Mouse (Mus musculus) MEL (cell line): ENCODE data around the gene Duox1.

Source experiments
- CTCF ChIP-seq, 3 experiments: IDR thresholded peaks in 2 of 3; conservative IDR thresholded peaks in 1 of 3; 2 replicates each; pipeline ENCODE4 v1.5.1; 2011 to 2012; ENCODE audit warnings: low read length in 3 of 3, low read depth in 2 of 3, mild to moderate bottlenecking in 2 of 3, improper control_type of control experiment in 1 of 3, inconsistent platforms in 1 of 3, mixed read lengths in 1 of 3, moderate library complexity in 1 of 3; ENCODE audit not compliant: control insufficient read depth in 1 of 3, insufficient read depth in 1 of 3, poor library complexity in 1 of 3, severe bottlenecking in 1 of 3
- EP300 ChIP-seq, 2 experiments: IDR thresholded peaks; 2 replicates each; pipeline ENCODE4 v1.6.1; 2011; ENCODE audit warnings: improper control_type of control experiment in 2 of 2, low read length in 2 of 2, low read depth in 1 of 2, mild to moderate bottlenecking in 1 of 2
- MAFK ChIP-seq: IDR thresholded peaks from 2 replicates; pipeline ENCODE4 v1.6.1; 2011; ENCODE audit warnings: low read depth, mild to moderate bottlenecking, low read length, improper control_type of control experiment, borderline replicate concordance
- MEF2A ChIP-seq: IDR thresholded peaks from 2 replicates; pipeline ENCODE4 v1.6.1; 2014; ENCODE audit warnings: low read depth, mild to moderate bottlenecking, inconsistent platforms, low read length, improper control_type of control experiment; ENCODE audit not compliant: poor library complexity, insufficient replicate concordance, severe bottlenecking; ENCODE audit errors: extremely low read depth
- MYC ChIP-seq: IDR thresholded peaks from 2 replicates; pipeline ENCODE4 v1.6.1; 2011; ENCODE audit warnings: low read depth, mild to moderate bottlenecking, low read length, improper control_type of control experiment, moderate library complexity

GRCm38 (mm10) chr2:122317384-122317783, 1.9 kb downstream of the Duox1 start:
- TF ChIP-seq CTCF (IDR thresholded peaks at IDR 0.05 in 2 of 3, conservative IDR thresholded peaks at IDR 0.05 in 1 of 3; ENCODE audit: control insufficient read depth in 1 of 3, insufficient read depth in 1 of 3, low read depth in 2 of 3, low read length in 3 of 3, poor library complexity in 1 of 3, severe bottlenecking in 1 of 3) (no peak), EP300 (IDR thresholded peaks at IDR 0.05; ENCODE audit: low read depth in 1 of 2, low read length in 2 of 2) (no peak), MYC (no peak), MEF2A (no peak), MAFK (no peak)
